Mouse (Mus musculus) NIH3T3 (cell line): Measurements from ENCODE around the gene Zcchc7.
"Not testable (repeated sequence)": the region's sequence is repeated elsewhere in the genome, so short reads cannot be mapped to it uniquely, and the experiment has no call there.

Experiments used
- DNase-seq: peaks from one replicate; pipeline ENCODE4 v3.0.0-alpha.2; 2012; ENCODE audit warnings: low read depth

The Zcchc7 gene

DNA sequence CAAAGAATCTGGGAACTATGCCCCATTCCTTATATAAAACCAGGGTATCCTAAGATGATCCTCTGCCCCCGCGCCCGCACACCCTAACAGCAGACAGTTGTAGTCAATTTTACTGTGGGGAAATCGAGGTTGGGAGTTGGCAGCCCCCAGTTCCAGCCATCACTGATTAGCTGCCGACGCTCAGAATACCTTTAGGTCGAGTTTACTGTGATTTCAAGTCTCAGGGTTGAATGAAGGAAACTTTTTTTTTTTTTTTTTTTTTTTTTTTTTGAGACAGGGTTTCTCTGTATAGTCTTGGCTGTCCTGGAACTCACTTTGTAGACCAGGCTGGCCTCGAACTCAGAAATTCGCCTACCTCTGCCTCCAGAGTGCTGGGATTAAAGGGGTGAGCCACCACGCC is 1.5 kb downstream of the Zcchc7 start:
- not testable (repeated sequence) for DNase-seq

DNA sequence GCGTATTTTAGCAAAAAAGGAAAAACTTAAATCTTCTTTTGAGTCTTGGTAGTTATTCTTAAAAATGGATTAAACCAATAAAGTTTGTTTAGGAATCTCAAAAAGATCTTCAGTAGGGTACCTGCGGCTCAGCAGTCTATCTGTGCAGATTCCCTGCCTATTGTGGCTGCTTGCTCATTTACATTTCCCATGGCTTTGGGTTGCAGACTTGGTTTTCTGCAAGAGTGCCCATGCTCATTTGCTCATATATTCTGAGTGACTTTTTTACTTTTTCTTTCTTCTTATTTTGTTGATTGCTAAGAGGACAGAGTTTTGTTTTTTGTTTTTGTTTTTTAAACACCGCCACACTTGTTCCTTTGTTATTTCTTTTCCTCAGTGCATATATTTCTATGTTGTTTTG is 19.2 kb downstream of the Zcchc7 start:
- no peak for DNase-seq

DNA sequence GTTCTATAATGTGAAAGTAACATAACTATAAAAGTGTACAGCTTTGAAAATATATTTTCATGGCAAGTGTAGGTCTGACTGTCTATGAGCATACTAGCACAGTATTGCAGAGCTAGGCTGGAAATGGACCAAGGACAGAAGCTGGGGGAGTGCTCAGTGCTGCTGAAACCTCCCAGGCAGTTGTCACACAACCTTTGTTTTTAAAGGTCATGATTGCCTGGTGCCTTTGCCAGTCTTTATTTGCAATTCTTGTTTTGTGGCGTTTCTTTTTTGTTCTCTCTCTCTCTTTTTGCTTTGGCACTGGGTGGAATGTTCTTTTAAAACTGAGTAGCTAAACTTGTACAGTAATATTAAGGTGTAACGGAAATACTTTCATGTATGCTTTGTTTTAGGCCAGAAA is 21.0 kb downstream of the Zcchc7 start:
- DNase-seq = no peak

DNA sequence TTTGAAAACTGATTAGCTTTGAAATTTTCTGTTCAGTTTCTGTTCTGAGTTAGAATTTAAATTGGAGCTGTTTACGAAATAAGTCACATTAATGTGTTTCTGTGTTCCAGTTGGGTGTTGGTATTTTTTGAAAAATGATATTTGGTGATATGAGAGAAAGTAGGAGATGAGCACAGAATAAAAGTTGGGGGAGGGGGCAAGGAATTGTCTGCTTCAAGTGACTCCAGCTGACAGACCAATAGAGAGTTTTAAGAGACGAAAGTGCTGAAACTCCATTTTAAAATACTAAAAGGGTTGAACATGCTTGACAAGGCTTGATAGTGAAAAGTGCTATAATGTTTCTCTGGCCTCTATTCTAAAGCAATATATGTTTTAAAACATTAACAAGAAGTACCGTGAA is 21.4 kb downstream of the Zcchc7 start:
- no peak for DNase-seq

DNA sequence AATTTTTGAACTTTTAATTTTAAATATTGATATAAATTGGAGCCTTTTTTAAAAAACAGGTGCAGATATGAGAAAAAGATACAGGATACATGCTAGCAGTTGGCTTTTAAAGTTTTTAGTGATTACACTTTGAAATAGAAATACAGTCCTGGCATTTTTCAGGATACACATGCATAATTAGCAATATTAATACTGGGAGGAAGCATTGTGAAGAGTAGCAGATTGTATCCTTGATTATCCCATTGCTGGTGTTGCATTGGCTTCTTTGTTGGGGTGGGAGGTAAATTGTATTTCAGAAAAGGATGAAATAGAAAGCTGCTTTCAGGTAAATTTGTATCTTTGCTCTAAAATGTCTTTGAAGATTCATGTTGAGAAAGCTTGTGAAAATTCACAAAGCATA is 22.0 kb downstream of the Zcchc7 start:
- DNase-seq = no peak

DNA sequence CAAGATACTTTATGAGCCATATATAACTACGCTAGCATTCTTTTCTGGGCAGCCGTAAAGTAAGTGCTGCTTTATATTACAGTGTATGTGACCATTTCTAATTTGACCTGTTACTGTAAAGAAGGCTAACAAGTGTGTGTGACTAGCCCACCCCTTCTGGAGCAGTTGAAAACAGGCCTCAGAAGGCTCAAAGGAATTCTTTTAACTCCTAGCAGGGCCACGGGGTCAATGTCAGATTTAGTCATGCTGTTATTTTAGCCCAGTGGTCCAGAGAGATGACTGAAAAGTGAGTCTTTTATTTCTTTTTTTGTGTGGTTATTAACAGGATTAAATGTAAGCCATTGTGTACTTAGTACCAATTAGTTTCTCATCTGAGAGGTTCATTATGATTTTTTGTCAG is 22.6 kb downstream of the Zcchc7 start:
- no peak for DNase-seq

DNA sequence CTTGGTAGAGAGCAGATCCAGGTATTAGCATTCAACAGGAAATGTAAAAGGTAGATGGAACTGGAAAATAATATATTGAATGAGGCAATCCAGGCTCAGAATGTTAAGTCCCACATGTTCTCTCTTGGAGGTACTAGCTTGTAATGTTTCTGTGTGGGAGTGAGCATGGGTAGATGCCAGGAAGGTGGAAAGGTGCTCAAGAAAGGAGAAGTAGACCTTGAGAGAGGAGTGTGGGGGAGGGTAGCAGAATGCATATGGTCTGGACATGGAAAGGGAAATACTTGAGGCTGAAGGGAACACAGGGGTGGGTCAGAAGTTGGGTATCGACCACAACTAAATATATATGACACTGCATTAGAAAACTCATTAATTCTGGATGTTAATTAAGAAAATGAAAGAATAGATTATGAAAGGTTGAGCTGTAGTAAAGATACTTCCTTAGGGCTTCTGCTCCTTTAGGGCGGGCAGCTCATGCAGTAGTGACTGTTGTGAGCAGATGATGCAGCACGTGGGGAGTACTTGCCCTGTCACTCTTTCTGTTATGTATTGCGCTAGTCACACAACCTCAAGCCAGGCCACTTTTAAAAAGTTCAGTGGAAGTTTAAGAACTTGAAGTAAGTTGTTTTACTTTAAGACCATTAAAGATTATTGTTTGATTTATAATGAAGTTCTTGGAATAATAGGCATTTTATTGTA is 24.9 kb downstream of the Zcchc7 start:
- DNase-seq = no peak

DNA sequence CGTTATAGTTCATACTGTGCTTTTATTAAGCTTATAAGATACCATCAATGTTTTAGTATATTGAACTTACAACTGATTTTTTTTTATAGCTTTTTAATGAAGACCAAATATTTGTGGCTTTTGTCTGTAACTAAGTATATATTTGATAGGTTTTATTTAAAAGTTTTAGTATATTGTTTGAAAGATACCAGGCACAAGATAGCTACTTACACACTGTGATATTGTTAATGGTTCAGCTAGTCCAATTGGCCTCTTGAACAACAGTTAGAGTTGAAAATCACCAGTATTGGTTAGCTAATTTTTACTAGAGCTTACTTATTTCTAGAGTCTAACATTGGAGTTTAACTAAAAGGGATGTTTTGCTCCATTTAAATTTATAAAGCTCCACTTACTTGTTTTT is 25.8 kb downstream of the Zcchc7 start:
- no peak for DNase-seq

DNA sequence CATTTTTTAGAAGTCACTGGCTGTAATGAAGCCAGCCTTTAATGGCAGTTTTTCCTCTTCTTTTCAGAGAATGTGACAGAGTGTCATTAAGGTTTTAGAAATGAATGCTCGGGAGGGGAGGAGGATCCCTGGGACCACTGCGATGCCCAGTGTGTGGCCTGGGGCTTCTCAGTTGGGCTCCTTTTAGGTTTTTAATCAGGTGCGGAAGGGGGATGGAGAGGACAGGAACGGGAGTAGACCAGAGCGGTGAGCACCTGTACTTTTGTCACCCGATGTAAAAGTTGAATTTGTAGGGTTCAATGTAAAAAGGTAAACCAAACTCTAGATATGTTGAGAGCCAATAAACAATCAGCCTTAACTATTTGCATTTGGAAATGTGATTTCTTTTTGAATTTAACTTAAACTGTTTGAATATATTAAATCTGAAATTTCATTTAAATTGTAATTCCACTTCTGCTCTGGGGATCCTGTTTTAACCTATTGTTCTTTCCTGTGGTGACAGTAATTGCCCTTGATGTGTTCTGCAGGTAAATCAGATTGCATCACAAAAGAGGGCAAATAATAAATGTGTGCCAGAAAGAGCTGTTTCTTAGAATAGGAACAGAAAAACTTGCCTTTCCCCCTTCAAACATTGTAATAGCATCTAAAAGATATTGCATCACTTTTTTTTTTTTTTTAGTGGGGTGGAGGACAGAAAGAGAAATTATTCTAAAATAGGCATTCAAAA is 28.1 kb downstream of the Zcchc7 start:
- DNase-seq = no peak

DNA sequence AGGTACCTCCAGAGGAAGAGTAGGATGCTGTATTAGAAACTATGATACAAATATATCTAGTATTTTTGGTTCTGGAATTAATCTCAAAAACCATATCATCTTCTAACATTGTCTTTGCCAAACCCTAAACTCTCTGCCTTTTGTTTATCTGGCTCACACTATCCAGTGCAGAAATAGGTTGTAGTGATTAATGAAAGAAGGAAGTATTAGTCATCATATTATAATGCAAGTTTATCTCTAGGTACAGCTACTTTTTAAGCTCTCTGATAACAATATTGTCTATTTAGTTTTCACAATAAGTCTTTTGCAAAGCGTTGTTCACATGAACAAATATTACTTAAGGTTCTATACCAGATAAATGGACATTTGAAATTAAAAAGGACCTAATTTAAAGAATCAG is 57.2 kb downstream of the Zcchc7 start:
- no peak for DNase-seq

DNA sequence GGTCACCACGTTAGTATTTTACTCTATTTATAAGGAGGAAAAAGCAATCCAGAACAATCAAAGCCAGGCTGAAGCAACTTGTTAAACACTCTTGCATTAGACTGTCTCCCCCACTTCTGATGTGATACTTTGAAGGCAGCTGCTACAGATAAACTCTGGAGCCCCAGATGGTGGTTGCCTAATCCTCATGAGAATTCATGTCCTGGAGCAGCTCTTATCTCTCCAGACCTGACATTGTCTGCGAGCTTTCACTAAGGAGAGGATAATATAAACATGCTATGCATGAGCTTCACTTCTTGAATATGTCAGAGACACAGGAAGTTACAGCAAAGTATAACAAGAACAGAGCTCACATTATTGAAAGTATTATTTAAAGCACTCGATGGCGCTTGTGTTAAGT is 58.1 kb downstream of the Zcchc7 start:
- DNase-seq = no peak

DNA sequence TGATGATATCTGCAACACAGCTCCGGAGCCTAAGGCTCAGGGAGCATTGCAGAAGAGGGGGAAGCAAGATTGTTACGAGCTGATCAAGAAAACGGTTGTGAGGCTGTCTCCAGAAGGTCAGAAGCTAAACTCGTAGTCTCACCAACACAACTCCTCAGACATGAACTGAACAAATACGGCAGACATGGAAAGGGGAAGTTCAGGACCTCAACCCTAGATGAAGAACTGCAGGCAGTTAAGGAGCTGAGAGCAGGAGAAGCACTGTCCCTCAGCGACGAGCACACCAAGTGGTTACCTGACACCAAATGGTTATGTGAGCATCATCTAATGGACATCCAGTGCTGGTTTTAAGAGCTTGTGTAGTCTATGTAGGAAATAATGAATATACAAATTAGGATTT is 60.9 kb downstream of the Zcchc7 start:
- DNase-seq = no peak

DNA sequence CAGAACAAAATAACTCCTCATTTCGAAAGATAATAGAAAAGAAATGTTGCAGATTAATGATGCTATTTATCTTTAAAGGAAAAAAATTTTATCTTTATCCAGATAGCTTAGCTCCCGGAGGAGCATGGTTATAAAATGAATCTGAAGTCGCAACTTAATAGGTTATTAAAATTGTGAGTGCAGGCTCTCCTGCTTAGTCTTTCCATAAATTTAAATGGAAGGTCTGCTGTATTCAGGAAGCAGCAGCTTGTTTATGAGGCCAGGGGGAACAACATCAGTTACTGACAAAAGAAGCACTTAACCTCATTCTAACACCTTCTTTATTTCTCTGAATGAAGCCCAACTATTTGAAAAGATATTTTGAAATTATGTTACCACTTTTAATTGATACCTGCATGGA is 74.9 kb downstream of the Zcchc7 start:
- no peak for DNase-seq

DNA sequence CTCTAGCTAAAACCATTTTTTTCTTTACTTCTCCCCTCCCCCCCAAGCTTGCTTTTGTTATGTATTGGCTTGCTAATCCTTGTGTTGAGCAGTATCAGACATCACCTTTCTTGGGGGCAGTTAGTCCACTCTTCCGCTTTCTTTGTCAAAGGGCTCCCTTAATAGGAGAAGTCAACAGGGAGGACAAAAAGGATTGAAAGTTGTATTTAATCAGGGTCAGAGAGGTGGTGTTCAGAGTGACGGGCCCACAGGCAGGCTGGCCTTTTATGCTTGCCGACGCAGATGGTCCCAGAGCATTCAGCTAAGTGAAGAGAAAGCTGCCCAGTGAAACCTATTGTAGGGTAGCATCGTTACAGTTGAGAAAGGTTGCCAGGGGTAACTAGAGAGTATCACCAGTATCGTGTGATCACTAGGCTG is 96.2 kb downstream of the Zcchc7 start:
- DNase-seq = no peak

DNA sequence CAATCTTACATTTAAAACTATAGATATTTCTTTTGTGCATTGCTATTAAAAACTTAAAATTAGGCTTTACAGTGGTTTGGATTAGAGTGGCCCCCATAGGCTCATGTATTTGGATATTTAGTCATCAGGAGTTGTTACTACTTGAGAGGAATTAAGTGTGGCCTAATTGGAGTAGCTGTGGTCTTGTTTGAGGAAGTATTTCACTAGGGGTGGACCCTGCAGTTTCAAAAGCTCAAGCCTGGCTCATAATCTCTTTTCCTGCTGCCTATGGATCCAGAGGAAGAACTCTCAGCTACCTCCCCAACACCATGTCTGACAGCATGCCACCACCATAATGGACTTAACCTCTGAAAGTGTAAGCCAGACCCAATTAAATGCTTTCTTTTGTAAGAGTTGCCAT is 115.9 kb downstream of the Zcchc7 start:
- no peak for DNase-seq

DNA sequence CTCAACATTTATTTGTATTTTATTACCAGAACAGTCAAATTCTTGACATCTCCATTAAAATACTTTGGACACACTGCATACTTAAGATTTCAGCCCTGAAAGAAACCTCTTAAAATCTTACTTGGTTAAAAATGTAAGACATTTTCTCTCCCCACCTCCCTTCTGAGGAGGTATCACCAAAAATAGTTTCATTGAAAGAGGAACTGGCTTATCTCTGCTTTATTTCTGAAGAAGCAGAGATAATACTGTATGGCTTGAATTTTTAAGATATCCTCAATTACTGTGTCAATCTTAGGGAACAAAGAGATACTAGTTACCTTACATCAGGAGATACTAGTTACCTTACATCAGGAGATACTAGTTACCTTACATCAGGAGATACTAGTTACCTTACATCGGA is 116.4 kb downstream of the Zcchc7 start:
- no peak for DNase-seq

DNA sequence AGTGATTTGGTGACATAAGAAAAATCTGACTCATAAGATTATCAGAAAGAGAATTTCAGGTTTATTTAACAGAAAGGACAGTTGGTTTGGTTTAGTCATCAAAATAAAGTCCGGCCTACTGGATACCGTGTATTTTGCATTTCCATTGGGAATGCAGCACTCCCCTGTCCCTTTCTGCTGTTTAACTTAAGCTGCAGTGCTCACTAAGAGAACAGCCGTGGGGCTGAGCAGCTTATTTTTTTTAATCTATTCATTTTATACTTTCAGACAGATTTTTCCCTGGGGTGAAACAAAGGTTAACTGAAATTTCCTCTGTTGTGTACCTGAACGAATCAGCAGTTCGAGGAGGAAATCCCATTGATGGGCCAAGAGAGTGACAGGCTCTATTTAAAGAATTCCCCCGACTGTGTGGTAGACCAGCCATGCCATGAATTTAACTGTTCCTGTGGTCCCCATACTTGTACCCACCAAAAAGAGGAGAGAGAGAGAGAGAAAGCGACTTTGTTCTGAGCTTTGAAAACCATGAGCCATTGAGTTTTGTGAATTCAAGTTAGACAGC is 124.5 kb downstream of the Zcchc7 start:
- DNase-seq = no peak

DNA sequence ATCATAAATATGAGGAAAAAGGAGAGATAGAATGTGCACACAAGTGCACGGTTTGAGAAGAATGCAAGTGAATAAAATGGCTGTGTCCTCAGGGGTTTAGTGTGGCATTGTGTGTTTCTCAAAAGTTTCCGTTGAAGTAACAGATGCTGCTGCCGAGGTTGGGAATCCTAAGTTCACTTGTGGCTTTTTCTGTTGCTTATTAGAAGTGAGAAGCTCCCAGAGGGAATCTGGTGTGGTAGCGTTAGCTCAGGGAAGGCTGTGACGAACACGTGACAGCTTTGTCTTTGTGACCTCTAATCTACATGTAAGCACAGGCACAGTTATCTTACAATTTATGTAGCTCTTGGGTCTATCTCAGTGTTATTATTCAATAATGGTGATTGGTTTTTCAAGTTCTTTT is 130.5 kb downstream of the Zcchc7 start:
- DNase-seq = no peak

DNA sequence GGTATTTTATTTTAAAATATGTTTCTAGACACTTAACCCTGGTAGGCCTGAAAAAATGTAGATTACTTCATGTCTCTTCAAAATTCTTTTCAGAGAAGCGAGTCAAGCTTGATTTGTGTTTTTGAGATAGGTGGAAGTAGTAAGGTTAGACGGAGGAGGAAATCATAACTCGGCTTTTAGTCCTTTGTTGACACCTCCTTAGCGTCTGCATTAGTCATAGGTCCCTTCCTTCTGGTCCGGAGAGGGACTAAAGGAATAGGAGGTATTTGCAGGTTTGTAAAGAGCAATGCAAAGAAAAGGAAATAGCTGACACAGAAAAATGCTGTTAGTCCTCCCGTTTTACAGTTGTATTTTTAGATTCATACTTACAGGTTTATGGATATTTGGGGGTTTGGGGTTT is 135.7 kb downstream of the Zcchc7 start:
- no peak for DNase-seq

DNA sequence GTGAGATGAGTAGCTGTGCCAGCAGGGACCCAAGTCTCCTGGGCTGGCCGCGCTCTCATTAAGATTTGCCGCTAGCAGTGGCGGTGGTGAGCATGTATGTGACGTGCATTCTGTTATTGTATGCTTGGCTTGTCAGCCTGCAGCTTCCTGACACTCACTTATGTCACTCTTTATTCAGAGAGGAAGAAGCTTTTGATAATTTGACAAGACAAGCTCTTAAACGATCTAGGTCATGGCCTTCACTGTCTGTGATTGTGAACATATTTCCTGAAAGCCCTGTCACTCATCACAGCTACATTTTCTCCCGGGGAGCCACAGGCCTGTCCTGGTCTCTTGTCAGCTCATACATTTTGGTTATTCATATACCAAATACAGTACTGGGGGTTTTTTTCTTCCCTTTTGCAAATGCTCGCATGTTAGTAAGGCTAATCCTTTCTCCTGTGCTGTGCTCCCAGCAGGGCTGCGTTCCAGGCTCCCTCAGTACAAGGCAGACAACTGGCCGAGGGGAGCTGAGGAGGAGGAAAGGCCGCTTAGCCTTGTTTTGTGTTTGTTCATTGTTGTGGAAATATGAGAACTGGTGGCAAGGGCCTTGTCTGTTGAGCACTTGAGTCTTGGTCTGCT is 150.1 kb downstream of the Zcchc7 start:
- DNase-seq = no peak

DNA sequence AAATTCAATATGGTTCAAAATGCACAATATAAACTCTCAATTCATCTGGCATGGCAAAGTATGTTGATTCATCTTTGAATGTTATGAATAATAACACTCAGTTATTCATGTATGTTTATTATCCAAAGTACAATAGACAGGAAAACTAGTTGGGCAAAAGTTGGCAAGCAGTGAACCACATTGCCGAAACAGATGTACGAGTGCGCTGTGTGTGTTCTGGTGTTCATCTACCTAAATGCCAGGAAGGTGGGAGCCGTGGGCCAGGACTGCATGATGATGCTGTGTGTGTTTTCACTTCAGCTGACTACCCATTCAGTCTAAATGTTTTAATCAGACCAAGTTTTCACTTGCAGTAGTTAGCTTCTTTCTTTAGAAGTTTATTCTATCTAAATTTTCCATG is 150.7 kb downstream of the Zcchc7 start:
- no peak for DNase-seq

DNA sequence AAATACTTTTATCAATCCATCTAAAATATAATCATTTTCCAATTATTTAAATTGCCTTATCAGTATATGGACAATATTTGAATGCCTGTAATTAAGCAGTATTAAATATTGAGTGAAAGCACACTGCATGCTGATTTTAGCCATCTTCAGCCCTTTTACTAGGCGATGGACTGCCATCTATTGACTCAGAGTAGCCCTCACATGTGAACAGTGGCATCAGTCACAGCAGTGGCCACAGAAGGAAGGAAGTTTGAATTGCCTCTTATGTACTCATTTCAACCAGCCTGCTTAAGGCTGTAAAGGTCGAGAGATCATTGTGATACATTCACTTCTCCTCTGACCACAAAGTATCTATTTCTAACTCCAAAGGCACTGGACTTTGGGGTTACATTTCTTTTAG is 154.4 kb downstream of the Zcchc7 start:
- peak; percentile 9 for DNase-seq

DNA sequence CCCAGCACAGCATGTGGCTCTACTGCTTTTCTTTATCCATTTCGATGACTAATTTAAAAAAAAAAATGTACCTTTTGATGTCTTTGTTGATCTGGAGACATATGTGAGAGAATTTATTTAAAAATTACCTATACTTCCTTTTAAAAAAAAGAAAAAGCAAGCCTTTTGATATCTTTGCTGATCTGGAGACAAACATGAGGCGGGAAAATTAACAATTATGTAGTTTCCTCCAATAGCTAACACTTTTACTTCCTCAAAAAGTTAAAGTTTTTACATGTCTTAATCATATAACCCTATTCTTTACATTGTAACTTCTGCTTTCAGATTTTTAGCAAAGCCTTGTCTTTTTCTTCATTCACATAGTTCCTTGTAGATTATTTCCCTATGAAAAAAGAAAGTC is 155.2 kb downstream of the Zcchc7 start:
- no peak for DNase-seq
